ENCODE assay signal across 11 mouse cellular contexts in genomic region chr8:114878449-114879276, GRCm38 (mm10).
DNase-seq lines count a peak whose midpoint lies in the region; ATAC-seq and TF ChIP-seq lines count a peak whose summit lies in the region.
"Had no signal": no experiment of that assay in that cellular context is flagged by ENCODE, and none has a peak within 500 bp of the region (broad histone marks: within the 10 kb centered on the region; RNA-seq: fewer than 3 reads in every experiment).

No protein-coding gene starts in this region.

- peak overlapping the region; percentile 91 for H3K27ac ChIP-seq in spleen, adult 2 months (ENCODE audit: insufficient read depth, low read length)
- H3K27ac ChIP-seq: lung, embryonic 15.5 days had no signal

- H3K36me3 ChIP-seq in spleen, adult 2 months (ENCODE audit: control insufficient read depth, insufficient read depth, low read length): no peaks in the 10 kb centered on the region
- no peaks in the 10 kb centered on the region for H3K36me3 ChIP-seq in erythroblast, embryonic 14.5 days (ENCODE audit: control insufficient read depth)
- H3K36me3 ChIP-seq: lung, embryonic 15.5 days had no signal

- no peak overlapping the region for H3K4me3 ChIP-seq in spleen, adult 2 months (ENCODE audit: extremely low read depth, insufficient read depth, insufficient read length)
- peak overlapping the region; percentile 15 for H3K4me3 ChIP-seq in erythroblast, embryonic 14.5 days (replicated peaks)
- H3K4me3 ChIP-seq: lung, embryonic 15.5 days had no signal

- H3K27me3 ChIP-seq in spleen, adult 2 months (ENCODE audit: control insufficient read depth, insufficient read depth, low read length): no peaks in the 10 kb centered on the region
- H3K27me3 ChIP-seq in erythroblast, embryonic 14.5 days (ENCODE audit: control insufficient read depth): no peaks in the 10 kb centered on the region
- H3K27me3 ChIP-seq: lung, embryonic 15.5 days had no signal

- TF ChIP-seq CTCF in spleen, adult 2 months (IDR thresholded peaks at IDR 0.05; ENCODE audit: extremely low read depth, insufficient read depth, insufficient read length, insufficient replicate concordance): no peak

- DNase-seq in spleen, adult 2 months (ENCODE audit: low read depth in 1 of 2, low spot score in 2 of 2): no peak
- DNase-seq in spleen, adult 12 weeks (ENCODE audit: low spot score): no peak
- DNase-seq in urinary bladder, postnatal 36 days (ENCODE audit: low spot score in 2 of 2): no peak
- no peak for DNase-seq in Muller cell, postnatal 12 days (ENCODE audit: inconsistent ontology term)
- DNase-seq in right cerebral cortex, postnatal 4 days: no peak
- DNase-seq in lung, postnatal 4 days: no peak
- DNase-seq: gastrocnemius, postnatal 14 days; heart, postnatal 10 days had no signal

- peak; percentile 21 for ATAC-seq in megakaryocyte progenitor cell, adult 5-6 weeks (replicated peaks; ENCODE audit: poor library complexity)

- H3K4me1 ChIP-seq in spleen, adult 2 months (ENCODE audit: control insufficient read depth, insufficient read depth, insufficient read length): peaks cover 34% of the 10 kb centered on the region
- H3K4me1 ChIP-seq in erythroblast, embryonic 14.5 days (ENCODE audit: control insufficient read depth): peaks cover 73% of the 10 kb centered on the region

- 47% methylated on average over 14 of the region's 14 CpGs for WGBS in spleen, adult 2 months

- H3K9me3 ChIP-seq in erythroblast, embryonic 14.5 days (ENCODE audit: control insufficient read depth, low read length): no peaks in the 10 kb centered on the region
- H3K9me3 ChIP-seq: lung, embryonic 15.5 days had no signal

- no peak for TF ChIP-seq POLR2A in spleen, adult 2 months (IDR thresholded peaks at IDR 0.05; ENCODE audit: low read depth, low read length)
